Mouse (Mus musculus) embryonic facial prominence, embryonic 14.5 days (tissue): Measurements from ENCODE around the gene Tmem242. TPM values are rescaled to one million over a fixed set of nuclear protein-coding genes. Genes with fewer than 3 reads are reported as not detected.

Experiments
- ATAC-seq: fragments of 200-750 bp; cut with Nextera tagmentation; 2 replicates; pipeline ENCODE4 v1.8.0; 2017; ENCODE audit warnings: low read depth, moderate number of reproducible peaks, moderate TSS enrichment
- DNase-seq: peaks from one replicate; pipeline ENCODE4 v3.0.0-alpha.2; 2015; ENCODE audit warnings: low spot score
- H3K27ac ChIP-seq: fragments of 300-500 bp; sonication (generic); replicated peaks from 2 replicates; pipeline ENCODE4 v1.5.1; 2014; ENCODE audit warnings: low read depth, mild to moderate bottlenecking, low read length, moderate library complexity
- H3K27me3 ChIP-seq: fragments of 300-500 bp; sonication (generic); replicated peaks from 2 replicates; pipeline ENCODE4 v1.6.1; 2014; ENCODE audit warnings: low read length; ENCODE audit not compliant: control insufficient read depth, insufficient read depth
- H3K36me3 ChIP-seq: fragments of 300-500 bp; sonication (generic); 2 replicates; pipeline ENCODE4 v1.6.1; 2014; ENCODE audit warnings: low read length, mixed read lengths; ENCODE audit not compliant: control insufficient read depth, insufficient read depth
- H3K4me1 ChIP-seq: fragments of 300-500 bp; sonication (generic); 2 replicates; pipeline ENCODE4 v1.6.1; 2014; ENCODE audit warnings: antibody characterized with exemption, low read length; ENCODE audit not compliant: control insufficient read depth, insufficient read depth
- H3K4me2 ChIP-seq: fragments of 300-500 bp; sonication (generic); 2 replicates; pipeline ENCODE4 v1.6.1; 2014; ENCODE audit warnings: low read depth, mild to moderate bottlenecking, low read length, moderate library complexity, mixed read lengths
- H3K4me3 ChIP-seq: fragments of 300-500 bp; sonication (generic); 2 replicates; pipeline ENCODE4 v1.5.1; 2014; ENCODE audit warnings: low read depth, mild to moderate bottlenecking, low read length
- H3K9ac ChIP-seq: fragments of 300-500 bp; sonication (generic); 2 replicates; pipeline ENCODE4 v1.6.1; 2014; ENCODE audit warnings: low read depth, mild to moderate bottlenecking, low read length, moderate library complexity, mixed read lengths
- H3K9me3 ChIP-seq: fragments of 300-500 bp; sonication (generic); 2 replicates; pipeline ENCODE4 v1.6.1; 2016; ENCODE audit warnings: low read length; ENCODE audit not compliant: control insufficient read depth
- WGBS: fragments of 180-500 bp; shearing (Covaris S2); extraction: QIAGEN DNeasy Blood & Tissue Kit; methylation state at CpG from one replicate; pipeline ENCODE4 v1.1.7; 2014; 5-methylcytosine and 5-hydroxymethylcytosine counted together
- polyA plus RNA-seq: library from polyadenylated mRNA; unstranded; fragments of >200 nt; fragmentation: Nextera tagmentation; extraction: Ambion mirVana; gene quantifications from 2 replicates; pipeline ENCODE4 v1.2.1, GENCODE M21; 2014

Gene Tmem242
- polyA plus RNA-seq, 1 experiment from 2014 or later, result 116 TPM

DNA sequence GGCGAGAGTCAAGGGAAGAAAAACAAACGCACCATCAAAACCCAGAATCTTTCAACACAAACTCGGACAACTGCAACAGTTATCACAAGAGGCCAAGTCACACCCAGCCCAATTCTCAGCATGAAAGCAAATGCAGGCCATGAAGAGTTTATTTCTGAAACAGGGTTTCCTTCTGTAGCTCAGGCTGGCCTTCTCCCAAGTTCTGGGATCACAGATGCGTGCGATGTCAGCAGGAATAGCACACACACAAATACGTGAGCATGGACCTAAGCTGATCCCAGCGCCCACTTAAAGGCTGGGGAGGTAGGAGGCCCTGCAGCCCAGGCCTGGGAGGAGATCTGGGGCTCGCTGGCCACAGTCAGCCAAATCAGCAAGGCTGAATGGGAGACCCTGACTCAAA lies 15.9 kb downstream of the Tmem242 start:
- WGBS, result 87% methylated on average over 8 of the region's 8 CpGs
- DNase-seq, result no peak
- Histone ChIP-seq H3K4me1 (no peaks in the 10 kb centered on the region), H3K27me3 (no peaks in the 10 kb centered on the region), H3K9ac (no peak overlapping the region), H3K9me3 (no peaks in the 10 kb centered on the region), H3K4me3 (no peak overlapping the region), H3K4me2 (no peak overlapping the region), H3K36me3 (peaks cover 14% of the 10 kb centered on the region; the same call in 1 of the 2 replicates), H3K27ac (no peak overlapping the region)
- ATAC-seq, result no peak

DNA sequence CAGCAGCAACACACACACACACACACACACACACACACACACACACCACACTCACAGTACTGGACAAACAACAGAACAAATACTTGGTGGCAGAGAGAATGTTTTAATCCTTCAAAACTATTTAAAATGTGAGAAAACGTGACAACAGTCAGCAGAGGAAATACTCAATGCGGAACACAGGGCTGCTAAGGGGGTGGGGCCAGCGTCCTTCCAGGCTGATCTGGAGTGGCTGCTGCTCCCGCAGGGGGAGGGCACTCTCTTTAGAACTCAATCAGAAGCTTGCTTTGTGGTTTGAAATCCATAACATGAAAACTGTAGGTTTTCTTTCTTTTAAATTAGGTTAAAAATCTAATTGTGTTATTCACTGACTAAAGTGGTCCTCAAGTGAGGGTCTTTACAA lies 18.2 kb downstream of the Tmem242 start:
- no peaks in the 10 kb centered on the region for H3K9me3 ChIP-seq
- no peak overlapping the region for H3K9ac ChIP-seq
- H3K36me3 ChIP-seq, result peaks cover 30% of the 10 kb centered on the region; the same call in 1 of the 2 replicates
- WGBS, result 45% methylated on average over 4 of the region's 4 CpGs
- H3K4me2 ChIP-seq, result no peak overlapping the region
- no peak overlapping the region for H3K4me3 ChIP-seq
- no peaks in the 10 kb centered on the region for H3K4me1 ChIP-seq
- no peak for ATAC-seq
- no peak overlapping the region for H3K27ac ChIP-seq
- peak; percentile 32 for DNase-seq
- no peaks in the 10 kb centered on the region for H3K27me3 ChIP-seq

DNA sequence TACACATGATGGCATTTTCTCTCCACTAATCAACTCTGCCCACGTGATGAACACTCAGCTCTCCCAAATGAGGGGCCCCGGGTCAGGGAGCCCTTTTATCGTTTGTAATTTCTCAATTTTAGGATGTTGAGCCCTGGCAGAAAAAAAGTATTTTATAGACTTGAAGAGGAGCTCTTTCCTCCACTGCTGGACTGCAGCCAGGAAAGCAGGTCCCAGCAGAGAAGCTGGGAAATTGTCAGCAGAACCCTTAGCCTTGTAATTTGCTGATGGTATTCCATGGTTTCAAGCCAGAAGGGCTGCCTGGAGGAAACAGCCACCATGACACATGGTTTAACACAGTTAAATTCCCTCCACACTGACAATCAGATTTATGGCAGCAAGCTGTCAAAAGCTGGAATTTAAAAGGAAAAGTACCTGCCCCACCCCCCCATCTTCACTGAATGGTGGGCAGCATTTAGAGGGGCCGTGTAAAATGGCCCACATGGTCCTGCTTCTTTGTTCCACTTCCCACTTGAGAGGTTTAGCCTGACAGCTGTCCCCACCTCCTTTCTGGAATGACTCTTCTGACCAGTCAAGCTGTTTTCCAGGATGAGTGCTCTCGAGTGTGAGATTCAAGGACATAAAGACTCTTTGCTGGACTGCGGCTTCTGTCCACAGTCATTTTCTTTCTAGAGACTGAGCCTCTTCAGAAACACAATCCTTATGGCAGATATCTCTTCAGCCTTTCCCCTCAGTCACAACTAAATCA lies 20.1 kb downstream of the Tmem242 start:
- Histone ChIP-seq H3K4me2 (no peak overlapping the region), H3K27me3 (no peaks in the 10 kb centered on the region), H3K9me3 (no peaks in the 10 kb centered on the region), H3K9ac (no peak overlapping the region), H3K4me3 (no peak overlapping the region), H3K4me1 (no peaks in the 10 kb centered on the region), H3K36me3 (peaks cover 30% of the 10 kb centered on the region; the same call in 1 of the 2 replicates), H3K27ac (no peak overlapping the region)
- DNase-seq (no peak), ATAC-seq (no peak)
- WGBS, result 85% methylated on average over 6 of the region's 6 CpGs

DNA sequence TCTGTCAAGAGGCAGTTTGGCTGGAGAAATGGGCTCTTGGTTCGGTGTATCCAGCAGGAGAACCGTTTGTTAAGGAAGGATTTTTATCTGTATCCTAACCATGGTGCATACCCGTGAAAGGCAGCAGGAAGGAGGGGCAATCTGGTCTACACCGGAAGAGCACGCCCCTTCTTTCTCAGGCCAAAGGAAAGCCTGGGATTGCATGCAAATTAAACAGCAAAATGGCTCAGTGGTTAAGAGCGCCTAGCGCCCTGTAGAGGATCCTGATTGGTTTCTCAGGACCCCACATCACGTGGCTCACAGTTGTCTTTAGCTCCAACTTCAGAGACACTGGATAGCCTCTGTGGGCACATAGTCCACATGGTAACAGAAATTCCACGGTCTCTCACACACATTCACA lies 21.0 kb downstream of the Tmem242 start:
- DNase-seq, result no peak
- H3K27me3 ChIP-seq, result no peaks in the 10 kb centered on the region
- H3K4me1 ChIP-seq, result no peaks in the 10 kb centered on the region
- ATAC-seq, result no peak
- H3K9ac ChIP-seq, result no peak overlapping the region
- 92% methylated on average over 9 of the region's 9 CpGs for WGBS
- peaks cover 30% of the 10 kb centered on the region; the same call in 1 of the 2 replicates for H3K36me3 ChIP-seq
- no peak overlapping the region for H3K4me2 ChIP-seq
- no peak overlapping the region for H3K27ac ChIP-seq
- H3K9me3 ChIP-seq, result no peaks in the 10 kb centered on the region
- no peak overlapping the region for H3K4me3 ChIP-seq

DNA sequence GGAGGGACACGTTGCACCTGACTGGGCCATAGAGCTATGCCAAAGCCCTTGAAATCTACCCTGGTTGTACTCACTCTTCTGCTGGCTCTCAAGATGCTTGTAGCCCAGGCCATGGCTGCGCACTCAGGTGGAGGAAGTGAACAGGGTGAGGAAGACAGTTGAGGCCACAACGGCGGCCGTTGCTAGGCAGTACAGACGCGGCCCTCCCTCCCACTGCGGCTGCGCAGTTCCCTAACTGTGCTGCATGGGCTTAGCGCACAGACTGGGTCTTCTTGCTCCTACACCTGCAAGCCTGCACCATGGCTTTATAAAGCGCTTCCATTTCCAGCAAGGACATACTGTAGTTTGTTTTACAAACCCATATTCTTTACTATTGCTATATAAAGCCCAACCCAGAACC lies 21.5 kb downstream of the Tmem242 start, which contains the start of gene Ldhal6b:
Gene Ldhal6b, minus strand, starts transcription at position 223 of the 400 bp plus-strand sequence.
- H3K9ac ChIP-seq, result no peak within 1 kb of the TSS
- no peak within 1 kb of the TSS for H3K4me3 ChIP-seq
- H3K27me3 ChIP-seq, result no peaks in the 10 kb centered on the region
- peaks cover 30% of the 10 kb centered on the region; the same call in 1 of the 2 replicates for H3K36me3 ChIP-seq
- WGBS, result 98% methylated on average over 11 of the region's 11 CpGs
- H3K27ac ChIP-seq, result no peak within 1 kb of the TSS
- no peak for ATAC-seq
- no peaks in the 10 kb centered on the region for H3K9me3 ChIP-seq
- DNase-seq, result no peak
- H3K4me1 ChIP-seq, result no peaks in the 10 kb centered on the region
- H3K4me2 ChIP-seq, result no peak within 1 kb of the TSS

DNA sequence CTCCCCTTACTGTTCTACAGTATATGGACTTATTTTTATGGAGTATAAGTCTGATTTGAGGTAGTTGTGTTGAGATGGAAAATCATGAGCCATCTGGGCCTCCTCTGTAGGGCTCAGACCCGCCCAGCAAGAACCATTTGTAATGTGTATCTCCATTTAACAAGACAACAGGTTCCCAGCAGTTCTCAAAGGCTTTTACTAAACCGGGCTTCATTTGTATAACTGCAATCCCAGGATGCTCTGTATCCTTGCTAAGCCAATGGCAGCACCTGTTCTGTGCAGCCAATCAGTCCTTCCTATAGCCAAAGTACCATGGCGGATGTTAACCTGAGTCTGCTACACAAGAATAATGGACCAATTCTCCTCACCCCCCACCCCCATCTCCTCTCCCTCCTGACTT lies 23.5 kb downstream of the Tmem242 start:
- Histone ChIP-seq H3K27ac (no peak overlapping the region), H3K9ac (no peak overlapping the region), H3K27me3 (no peaks in the 10 kb centered on the region), H3K4me2 (no peak overlapping the region), H3K4me1 (no peaks in the 10 kb centered on the region), H3K4me3 (no peak overlapping the region), H3K9me3 (no peaks in the 10 kb centered on the region), H3K36me3 (peaks cover 30% of the 10 kb centered on the region; the same call in 1 of the 2 replicates)
- DNase-seq (no peak), ATAC-seq (no peak)
- WGBS, result 90% methylated on average over 3 of the region's 3 CpGs

DNA sequence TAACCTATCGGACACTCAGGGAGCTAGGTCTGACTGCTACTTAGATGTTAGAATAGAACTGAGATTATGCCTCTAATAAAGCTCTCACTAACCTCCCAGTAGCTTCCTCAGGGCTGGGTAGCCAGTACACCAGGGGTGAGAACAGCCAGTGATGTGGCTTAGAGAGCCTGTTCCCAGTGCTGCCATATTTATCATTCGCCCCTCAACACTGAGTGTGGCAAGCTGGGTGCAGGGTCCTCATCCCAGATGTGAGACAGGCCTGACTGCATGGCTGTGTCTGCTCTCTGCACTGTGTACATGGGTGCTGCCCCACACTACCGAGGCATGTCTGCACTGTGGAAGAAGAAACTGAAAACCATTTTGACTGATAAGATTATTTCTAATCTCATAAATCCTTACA lies 26.0 kb downstream of the Tmem242 start:
- ATAC-seq (no peak), DNase-seq (no peak)
- H3K9ac ChIP-seq, result no peak overlapping the region
- H3K27me3 ChIP-seq, result no peaks in the 10 kb centered on the region
- H3K4me2 ChIP-seq, result no peak overlapping the region
- peaks cover 35% of the 10 kb centered on the region; the same call in 1 of the 2 replicates for H3K36me3 ChIP-seq
- 92% methylated on average over 3 of the region's 3 CpGs for WGBS
- H3K27ac ChIP-seq, result no peak overlapping the region
- no peaks in the 10 kb centered on the region for H3K4me1 ChIP-seq
- H3K4me3 ChIP-seq, result no peak overlapping the region
- H3K9me3 ChIP-seq, result no peaks in the 10 kb centered on the region

DNA sequence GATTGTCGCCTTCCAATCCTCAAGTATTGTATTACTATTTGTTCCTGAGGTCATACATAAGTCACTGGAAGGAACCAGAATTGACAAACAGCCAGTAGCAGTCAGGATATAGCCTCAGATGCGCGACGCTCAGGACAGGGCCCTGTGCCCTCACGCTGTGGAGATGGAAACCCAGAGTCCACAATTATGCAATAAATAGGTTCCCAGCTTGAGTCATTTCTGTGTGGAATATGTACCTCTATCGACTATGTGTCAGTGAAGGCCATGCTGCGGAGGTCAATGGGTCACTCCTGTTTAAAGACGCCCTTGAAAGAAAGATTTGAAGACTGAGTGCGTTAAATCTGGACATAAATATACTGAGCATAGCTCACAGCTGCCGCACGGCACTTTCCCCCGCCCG lies 26.7 kb downstream of the Tmem242 start:
- Histone ChIP-seq H3K4me2 (no peak overlapping the region), H3K9ac (no peak overlapping the region), H3K36me3 (peaks cover 28% of the 10 kb centered on the region; the same call in 1 of the 2 replicates), H3K9me3 (no peaks in the 10 kb centered on the region), H3K27ac (no peak overlapping the region), H3K27me3 (no peaks in the 10 kb centered on the region), H3K4me1 (no peaks in the 10 kb centered on the region), H3K4me3 (no peak overlapping the region)
- ATAC-seq (no peak), DNase-seq (no peak)
- WGBS, result 91% methylated on average over 13 of the region's 13 CpGs

DNA sequence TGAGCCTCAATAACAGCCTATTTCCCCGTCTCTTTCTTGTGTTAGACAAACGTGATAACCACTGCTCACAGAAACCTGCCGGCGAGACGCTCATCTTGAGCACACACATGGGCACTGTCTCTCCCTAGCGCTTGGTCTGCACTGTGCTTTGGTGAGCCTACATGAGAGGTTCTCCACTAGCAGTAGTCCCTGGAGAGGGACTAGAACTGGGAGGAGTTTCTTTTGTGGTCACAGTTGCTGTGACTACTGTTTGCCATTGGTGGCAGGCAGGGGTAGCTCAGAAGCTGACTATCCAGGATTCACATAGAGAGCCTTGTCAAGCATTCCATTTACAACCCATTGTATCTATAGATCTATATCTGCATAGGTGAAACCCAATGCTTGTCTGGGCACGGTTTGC lies 27.3 kb downstream of the Tmem242 start:
- H3K36me3 ChIP-seq, result peaks cover 22% of the 10 kb centered on the region; the same call in 1 of the 2 replicates
- H3K27me3 ChIP-seq, result no peaks in the 10 kb centered on the region
- H3K9ac ChIP-seq, result no peak overlapping the region
- no peak for ATAC-seq
- H3K4me3 ChIP-seq, result no peak overlapping the region
- no peak overlapping the region for H3K4me2 ChIP-seq
- H3K9me3 ChIP-seq, result no peaks in the 10 kb centered on the region
- no peak for DNase-seq
- H3K4me1 ChIP-seq, result no peaks in the 10 kb centered on the region
- 88% methylated on average over 7 of the region's 7 CpGs for WGBS
- no peak overlapping the region for H3K27ac ChIP-seq
